Mouse (Mus musculus) urinary bladder, postnatal 36 days (tissue): ENCODE measurements at regions not wholly inside any gene's neighbourhood (a gene's known extent, or its start where the extent isn't known, plus 50 kb on each side); places are given as distances from the start of the nearest gene placed in this dataset.

Experiments used
- DNase-seq, 2 experiments: peaks; one replicate each; pipeline ENCODE4 v3.0.0; 2022; ENCODE audit warnings: low spot score in 2 of 2, mixed read lengths in 1 of 2

DNA sequence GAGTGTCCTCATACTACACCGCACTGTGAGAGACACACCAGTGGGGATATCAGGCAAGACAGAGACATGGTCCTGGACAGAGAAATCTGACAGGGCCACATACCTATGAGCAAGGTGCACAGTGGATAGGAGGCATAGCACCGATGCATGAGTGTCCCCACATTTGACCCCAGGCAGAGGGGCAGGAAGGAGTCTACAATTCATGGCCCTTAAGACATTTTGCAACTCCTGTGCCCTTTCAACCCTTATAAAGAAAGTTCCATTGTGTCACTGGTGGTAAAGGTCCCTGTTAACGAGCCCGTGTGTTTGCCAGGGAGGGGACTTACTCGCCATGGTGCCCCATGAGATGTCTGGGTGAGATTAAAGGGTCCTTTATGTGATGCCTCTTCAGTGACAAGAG, 54.3 kb upstream of the Smndc1 start:
- no peak for DNase-seq

DNA sequence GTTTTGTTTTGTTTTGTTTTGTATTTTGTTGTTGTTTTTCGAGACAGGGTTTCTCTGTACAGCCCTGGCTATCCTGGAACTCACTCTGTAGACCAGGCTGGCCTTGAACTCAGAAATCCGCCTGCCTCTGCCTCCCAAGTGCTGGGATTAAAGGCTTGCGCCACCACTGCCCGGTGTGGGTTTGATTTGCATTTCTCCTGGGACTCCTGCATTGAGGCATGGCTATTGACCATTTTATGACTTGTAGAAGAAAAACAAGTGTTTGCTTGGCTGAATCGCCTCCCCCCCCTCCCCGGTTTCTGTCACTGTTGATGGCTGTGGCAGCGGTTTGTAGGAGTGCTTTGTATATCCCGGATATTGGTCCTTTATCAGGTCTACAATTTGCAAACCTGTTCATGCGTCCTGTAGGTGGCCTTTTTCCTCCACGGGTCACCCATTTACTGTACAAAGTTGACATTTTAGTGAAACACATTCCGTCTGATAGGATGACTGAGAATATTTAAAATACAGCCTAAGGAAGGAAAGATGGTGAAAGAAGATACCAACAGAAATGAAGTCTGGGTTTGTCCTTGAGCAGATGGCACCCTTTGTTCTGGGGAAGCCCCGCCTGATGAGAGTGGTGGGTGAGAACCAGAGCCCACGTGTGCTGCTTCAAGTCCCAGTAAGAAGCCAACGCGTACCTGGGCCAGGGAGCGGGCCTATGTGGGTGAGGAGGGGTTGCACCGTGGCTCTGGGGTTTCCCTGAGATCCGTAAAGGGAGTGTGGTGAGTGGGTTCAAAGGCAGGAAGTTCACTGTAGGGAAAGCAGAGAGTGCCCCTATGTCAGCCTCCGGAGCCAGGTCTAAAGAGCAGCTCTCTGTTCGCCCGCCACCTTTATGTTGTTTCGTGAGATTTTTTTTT, 52.6 kb upstream of the Smndc1 start:
- DNase-seq: no peak

DNA sequence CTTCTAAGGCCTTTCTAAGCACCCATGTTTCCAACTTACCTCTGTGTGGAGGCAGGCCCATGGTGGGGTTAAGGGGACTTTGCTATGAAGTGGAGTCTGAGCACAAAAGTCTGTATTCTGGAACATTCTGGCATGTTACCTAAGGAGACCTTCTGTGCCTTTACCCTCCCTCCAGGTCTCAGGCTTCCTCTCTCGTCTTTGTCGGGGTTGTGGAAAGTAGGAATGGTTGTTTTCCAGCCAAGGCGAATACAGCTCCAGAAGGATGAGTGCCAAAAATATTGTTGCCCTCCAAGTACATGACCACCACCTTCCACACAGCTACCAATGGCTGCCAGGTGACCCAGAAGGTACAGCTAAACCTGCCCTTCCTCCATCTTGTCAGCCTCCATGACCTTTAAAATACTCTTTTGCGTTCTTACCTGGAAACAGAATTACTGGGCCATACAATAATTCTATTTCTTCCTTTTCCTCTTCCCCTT, 51.8 kb upstream of the Smndc1 start:
- DNase-seq: no peak

DNA sequence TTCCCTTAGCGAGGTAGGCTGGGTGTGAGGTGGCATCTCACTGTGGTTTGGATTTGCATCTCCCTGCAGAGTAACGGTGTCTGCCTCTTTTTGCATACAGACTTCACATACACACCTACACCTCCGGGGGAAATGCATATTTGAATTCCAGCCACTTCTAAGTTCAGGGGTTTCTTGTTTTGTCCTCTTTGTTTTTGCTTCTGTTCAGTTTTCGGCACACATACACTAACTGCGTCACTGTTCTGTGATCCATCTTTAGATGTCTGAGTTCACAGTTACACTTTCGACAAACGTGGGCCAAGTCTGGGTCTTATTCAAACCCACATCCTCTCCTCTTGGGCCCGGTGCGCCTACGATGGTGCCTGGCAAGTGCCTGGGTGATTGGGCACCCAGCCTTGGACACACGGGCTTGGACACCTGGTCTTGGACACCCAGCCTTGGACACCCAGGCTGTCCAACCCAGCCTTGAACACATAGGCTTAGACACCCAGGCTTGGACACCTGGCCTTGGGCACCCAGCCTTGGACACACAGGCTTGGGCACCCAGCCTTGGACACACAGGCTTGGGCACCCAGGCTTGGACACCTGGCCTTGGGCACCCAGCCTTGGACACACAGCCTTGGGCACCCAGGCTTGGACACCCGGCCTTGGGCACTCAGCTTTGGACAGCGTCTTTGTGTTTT, 51.2 kb upstream of the Smndc1 start:
- no peak for DNase-seq

DNA sequence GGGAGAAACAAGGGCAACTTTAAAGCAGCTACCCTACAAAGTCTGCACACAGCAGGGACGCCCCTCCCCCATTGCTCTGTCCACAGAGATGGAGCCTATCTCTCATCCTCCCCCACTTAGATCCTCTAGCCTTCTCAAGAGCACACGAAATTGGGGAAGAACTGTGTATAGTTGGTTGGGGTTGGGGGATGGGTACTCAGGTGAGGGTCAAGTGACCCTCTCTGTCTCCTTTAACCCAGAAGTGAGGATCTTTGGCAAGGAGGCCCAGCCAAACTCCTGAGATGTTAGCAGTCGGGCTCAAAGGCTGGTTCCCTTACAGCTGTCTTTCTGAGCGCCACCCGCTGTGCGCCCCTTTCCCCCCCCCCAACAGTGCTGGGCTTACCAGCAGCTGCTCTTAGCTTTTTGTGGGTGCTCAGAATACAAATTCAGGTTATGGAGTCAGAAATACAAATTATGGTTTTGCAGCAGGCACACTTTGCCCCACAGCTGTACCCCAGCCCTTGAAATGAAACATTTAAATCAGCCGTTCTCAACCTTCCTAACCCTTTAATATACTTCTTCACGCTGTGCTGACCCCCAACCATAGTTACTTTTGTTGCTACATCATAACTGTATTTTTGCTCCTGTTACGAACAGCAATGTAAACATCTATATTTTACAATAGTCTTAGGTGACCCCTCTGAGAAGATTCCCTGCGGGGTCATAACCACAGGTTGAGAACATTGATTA, 50.1 kb upstream of the Smndc1 start:
- DNase-seq: no peak
